Mouse (Mus musculus) forebrain, embryonic 15.5 days (tissue): ENCODE results near the gene Sv2a. TPM values are rescaled to one million over a fixed set of nuclear protein-coding genes. Genes with fewer than 3 reads are reported as not detected.
"Not testable (repeated sequence)": the region's sequence is repeated elsewhere in the genome, so short reads cannot be mapped to it uniquely, and the experiment has no call there.

Source experiments
- ATAC-seq: fragments of 200-750 bp; cut with Nextera tagmentation; replicated peaks from 2 replicates; pipeline ENCODE4 v1.8.0; 2017; ENCODE audit warnings: mild to moderate bottlenecking, moderate TSS enrichment, moderate library complexity
- H3K27ac ChIP-seq: fragments of 300-500 bp; sonication (generic); replicated peaks from 2 replicates; pipeline ENCODE4 v1.5.1; 2015; ENCODE audit warnings: mild to moderate bottlenecking, inconsistent platforms
- H3K27me3 ChIP-seq: fragments of 300-500 bp; sonication (generic); 2 replicates; pipeline ENCODE4 v1.6.1; 2015; ENCODE audit warnings: inconsistent platforms
- H3K36me3 ChIP-seq: fragments of 300-500 bp; sonication (generic); 2 replicates; pipeline ENCODE4 v1.6.1; 2015; ENCODE audit warnings: mild to moderate bottlenecking, inconsistent platforms
- H3K4me1 ChIP-seq: fragments of 300-500 bp; sonication (generic); 2 replicates; pipeline ENCODE4 v1.6.1; 2015; ENCODE audit warnings: inconsistent platforms
- H3K4me2 ChIP-seq: fragments of 300-500 bp; sonication (generic); replicated peaks from 2 replicates; pipeline ENCODE4 v1.6.1; 2015; ENCODE audit warnings: mild to moderate bottlenecking, inconsistent platforms
- H3K4me3 ChIP-seq: fragments of 300-500 bp; sonication (generic); 2 replicates; pipeline ENCODE4 v1.5.1; 2015; ENCODE audit warnings: mild to moderate bottlenecking, inconsistent platforms
- H3K9ac ChIP-seq: fragments of 300-500 bp; sonication (generic); replicated peaks from 2 replicates; pipeline ENCODE4 v1.6.1; 2015; ENCODE audit warnings: mild to moderate bottlenecking, inconsistent platforms
- H3K9me3 ChIP-seq: fragments of 300-500 bp; sonication (generic); 2 replicates; pipeline ENCODE4 v1.6.1; 2016; ENCODE audit warnings: inconsistent platforms
- WGBS: fragments of 180-500 bp; shearing (Covaris S2); methylation state at CpG from one replicate; pipeline ENCODE4 v1.1.7; 2015; ENCODE audit warnings: mixed read lengths; 5-methylcytosine and 5-hydroxymethylcytosine counted together
- polyA plus RNA-seq: library from polyadenylated mRNA; unstranded; fragments of >200 nt; fragmentation: Nextera tagmentation; extraction: Ambion mirVana; gene quantifications from 2 replicates; pipeline ENCODE4 v1.2.1, GENCODE M21; 2015

Gene Sv2a
- polyA plus RNA-seq, 1 experiment from 2014 or later = 73.3 TPM

GRCm38 (mm10) chr3:96198601-96199251, 17.8 kb downstream of the Sv2a start:
- H3K9me3 ChIP-seq, H3K9ac ChIP-seq, ATAC-seq, H3K27ac ChIP-seq, H3K36me3 ChIP-seq, H3K27me3 ChIP-seq, H3K4me3 ChIP-seq: not testable (repeated sequence)
- Histone ChIP-seq H3K4me2 (peak overlapping the region; percentile 97), H3K4me1 (peaks cover 17% of the 10 kb centered on the region)
- 27% methylated on average over 8 of the region's 8 CpGs for WGBS

- no peak overlapping the region for H3K4me2 ChIP-seq
- H3K36me3 ChIP-seq = peaks cover 4% of the 10 kb centered on the region
- H3K9me3 ChIP-seq = no peaks in the 10 kb centered on the region
- H3K4me3 ChIP-seq = no peak overlapping the region
- H3K9ac ChIP-seq = no peak overlapping the region
- WGBS = 70% methylated on average over 2 of the region's 2 CpGs
- ATAC-seq = no peak
- no peak overlapping the region for H3K27ac ChIP-seq
- H3K4me1 ChIP-seq = peaks cover 17% of the 10 kb centered on the region
- no peaks in the 10 kb centered on the region for H3K27me3 ChIP-seq
Observed at GRCm38 (mm10) chr3:96199731-96200130, 18.8 kb downstream of the Sv2a start.

- WGBS = 85% methylated on average over 3 of the region's 3 CpGs
- no peaks in the 10 kb centered on the region for H3K4me1 ChIP-seq
Observed at GRCm38 (mm10) chr3:96207819-96208218, 26.9 kb downstream of the Sv2a start.

GRCm38 (mm10) chr3:96209242-96209641, 28.3 kb downstream of the Sv2a start:
- Histone ChIP-seq H3K27me3 (0 out of 2 replicates have a peak, but pooled peaks cover 2% of the 10 kb centered on the region), H3K27ac (no peak overlapping the region), H3K36me3 (no peaks in the 10 kb centered on the region), H3K9ac (no peak overlapping the region), H3K4me2 (no peak overlapping the region), H3K4me3 (no peak overlapping the region), H3K9me3 (no peaks in the 10 kb centered on the region), H3K4me1 (no peaks in the 10 kb centered on the region)
- WGBS = 28% methylated on average over 15 of the region's 15 CpGs
- no peak for ATAC-seq

More at GRCm38 (mm10) chr3:96207819-96208218, 26.9 kb downstream of the Sv2a start:
- H3K27ac ChIP-seq = no peak overlapping the region
- ATAC-seq = no peak
- H3K4me3 ChIP-seq = no peak overlapping the region
- H3K36me3 ChIP-seq = no peaks in the 10 kb centered on the region
- 0 out of 2 replicates have a peak, but pooled peaks cover 2% of the 10 kb centered on the region for H3K27me3 ChIP-seq
- no peaks in the 10 kb centered on the region for H3K9me3 ChIP-seq
- no peak overlapping the region for H3K9ac ChIP-seq
- H3K4me2 ChIP-seq = no peak overlapping the region

- peak; percentile 30 for ATAC-seq
- Histone ChIP-seq H3K9ac (peak overlapping the region; percentile 62), H3K4me2 (peak overlapping the region; percentile 89), H3K4me1 (peaks cover 41% of the 10 kb centered on the region), H3K27ac (peak overlapping the region; percentile 98), H3K9me3 (no peaks in the 10 kb centered on the region), H3K36me3 (no peaks in the 10 kb centered on the region), H3K27me3 (no peaks in the 10 kb centered on the region), H3K4me3 (peak overlapping the region; percentile 48)
- WGBS = 0% methylated on average over 12 of the region's 12 CpGs
Observed at GRCm38 (mm10) chr3:96219191-96219641, 38.3 kb downstream of the Sv2a start.

GRCm38 (mm10) chr3:96219661-96220130, 38.7 kb downstream of the Sv2a start, which contains the start of the genes Bola1 and Hist2h2ab:
Bola1 (minus strand) TSS chr3:96219709.
Hist2h2ab (plus strand) TSS chr3:96219865.
- Histone ChIP-seq H3K4me3 (peak within 1 kb of the TSS; percentile 48), H3K9ac (peak within 1 kb of the TSS; percentile 67), H3K4me1 (peaks cover 43% of the 10 kb centered on the region), H3K27ac (peak within 1 kb of the TSS; percentile 98), H3K4me2 (peak within 1 kb of the TSS; percentile 89), H3K36me3 (no peaks in the 10 kb centered on the region), H3K9me3 (no peaks in the 10 kb centered on the region), H3K27me3 (no peaks in the 10 kb centered on the region)
- ATAC-seq = peak; percentile 89
- WGBS = under 1% methylated on average over 37 of the region's 37 CpGs

- Histone ChIP-seq H3K4me2 (peak overlapping the region; percentile 89), H3K4me3 (peak overlapping the region; percentile 48), H3K9ac (peak overlapping the region; percentile 67), H3K4me1 (peaks cover 43% of the 10 kb centered on the region), H3K27ac (peak overlapping the region; percentile 98)
- not testable (repeated sequence) for ATAC-seq, H3K9me3 ChIP-seq, H3K27me3 ChIP-seq, H3K36me3 ChIP-seq
- WGBS = under 1% methylated on average over 37 of the region's 47 CpGs
Observed at GRCm38 (mm10) chr3:96220131-96220764, 39.3 kb downstream of the Sv2a start.

GRCm38 (mm10) chr3:96220765-96221639, 40.1 kb downstream of the Sv2a start, which contains the start of the genes Hist2h2ac and Hist2h2be:
Hist2h2ac (minus strand) TSS chr3:96220880.
Hist2h2be (plus strand) TSS chr3:96221119.
- peak within 1 kb of the TSS; percentile 98 for H3K27ac ChIP-seq
- no peaks in the 10 kb centered on the region for H3K9me3 ChIP-seq
- peak within 1 kb of the TSS; percentile 89 for H3K4me2 ChIP-seq
- H3K4me1 ChIP-seq = peaks cover 50% of the 10 kb centered on the region
- under 1% methylated on average over 43 of the region's 43 CpGs for WGBS
- peak; percentile 90 for ATAC-seq
- H3K9ac ChIP-seq = peak within 1 kb of the TSS; percentile 67
- no peaks in the 10 kb centered on the region for H3K27me3 ChIP-seq
- H3K4me3 ChIP-seq = peak within 1 kb of the TSS; percentile 48
- H3K36me3 ChIP-seq = no peaks in the 10 kb centered on the region

GRCm38 (mm10) chr3:96221640-96222038, 40.7 kb downstream of the Sv2a start:
- no peaks in the 10 kb centered on the region for H3K9me3 ChIP-seq
- peaks cover 50% of the 10 kb centered on the region for H3K4me1 ChIP-seq
- 5% methylated on average over 9 of the region's 9 CpGs for WGBS

GRCm38 (mm10) chr3:96222774-96223173, 41.8 kb downstream of the Sv2a start:
- no peaks in the 10 kb centered on the region for H3K36me3 ChIP-seq
- H3K27me3 ChIP-seq = no peaks in the 10 kb centered on the region
- H3K4me3 ChIP-seq = no peak overlapping the region
- WGBS = 77% methylated on average over 4 of the region's 4 CpGs
- H3K9me3 ChIP-seq = no peaks in the 10 kb centered on the region
- peaks cover 50% of the 10 kb centered on the region for H3K4me1 ChIP-seq
- H3K9ac ChIP-seq = no peak overlapping the region
- H3K4me2 ChIP-seq = peak overlapping the region; percentile 89; the same call in 1 of the 2 replicates
- H3K27ac ChIP-seq = no peak overlapping the region
- no peak for ATAC-seq

More at GRCm38 (mm10) chr3:96221640-96222038, 40.7 kb downstream of the Sv2a start:
- peak overlapping the region; percentile 98 for H3K27ac ChIP-seq
- H3K36me3 ChIP-seq = no peaks in the 10 kb centered on the region
- peak overlapping the region; percentile 67 for H3K9ac ChIP-seq
- H3K4me3 ChIP-seq = peak overlapping the region; percentile 48
- ATAC-seq = no peak
- no peaks in the 10 kb centered on the region for H3K27me3 ChIP-seq
- H3K4me2 ChIP-seq = peak overlapping the region; percentile 89

GRCm38 (mm10) chr3:96225421-96225820, 44.5 kb downstream of the Sv2a start:
- H3K36me3 ChIP-seq = no peaks in the 10 kb centered on the region
- H3K4me1 ChIP-seq = peaks cover 41% of the 10 kb centered on the region
- H3K27me3 ChIP-seq = no peaks in the 10 kb centered on the region
- ATAC-seq = no peak
- no peak overlapping the region for H3K27ac ChIP-seq
- WGBS = 15% methylated on average over 2 of the region's 2 CpGs
- no peak overlapping the region for H3K4me2 ChIP-seq
- H3K9me3 ChIP-seq = no peaks in the 10 kb centered on the region
- H3K4me3 ChIP-seq = no peak overlapping the region
- no peak overlapping the region for H3K9ac ChIP-seq
